Mouse (Mus musculus) embryo, embryonic 10.5 days (tissue): ENCODE measurements around the gene Haus2.

Source experiments
- DNase-seq: peaks from one replicate; pipeline ENCODE4 v3.0.0-alpha.2; 2015; ENCODE audit warnings: low spot score

Haus2 gene

GRCm38 (mm10) chr2:120663491-120664154, 54.4 kb downstream of the Haus2 start:
- DNase-seq: no peak

- DNase-seq: no peak
Observed at GRCm38 (mm10) chr2:120667446-120667845, 58.3 kb downstream of the Haus2 start.

GRCm38 (mm10) chr2:120670253-120670652, 61.1 kb downstream of the Haus2 start:
- DNase-seq: no peak
